Mouse (Mus musculus): Measurements from ENCODE around the gene Cux2. TPM values are rescaled to one million over a fixed set of nuclear protein-coding genes. Genes with fewer than 3 reads are reported as not detected.
A peak's percentile ranks its signal among the peaks of the same experiment; 100 is the strongest.

The Cux2 gene
- polyA plus RNA-seq, 2 experiments, result 3.0 to 6.1 TPM

DNA sequence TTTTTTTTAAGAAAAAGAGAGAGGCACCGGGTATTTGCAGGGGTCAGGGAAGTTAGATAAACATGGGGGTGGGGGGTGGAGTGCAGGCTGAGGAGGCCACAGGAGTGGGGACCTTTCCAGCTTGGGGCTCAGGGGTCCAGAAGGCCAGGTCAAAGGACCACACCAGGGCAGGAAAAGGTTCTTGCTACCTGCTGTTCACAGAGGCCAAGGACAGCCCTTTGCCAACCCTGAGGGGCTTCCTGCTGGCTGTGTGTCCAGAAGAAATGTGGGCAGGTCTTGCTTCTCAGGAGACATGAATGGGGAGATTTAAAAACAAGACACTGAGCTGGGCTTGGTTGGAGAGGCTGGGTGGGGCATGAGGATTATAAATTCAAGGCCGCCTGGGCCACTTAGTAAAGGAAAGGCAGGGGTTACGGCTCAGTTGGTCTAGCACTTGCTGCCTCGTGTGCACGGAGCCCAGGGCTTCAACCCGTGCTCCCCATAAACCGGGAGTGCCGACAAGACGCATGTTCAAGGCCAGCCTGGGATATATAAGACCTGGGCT is 160.0 kb downstream of the Cux2 start:
- H3K9me3 ChIP-seq (ENCODE audit: control insufficient read depth, low read length), result peaks cover 3% of the 10 kb centered on the region; the same call in 1 of the 2 replicates
- ATAC-seq (ENCODE audit: low FRiP score, low read depth) (no peak), DNase-seq (ENCODE audit: low spot score) (no peak)
- no peaks in the 10 kb centered on the region for H3K27me3 ChIP-seq (ENCODE audit: control insufficient read depth, insufficient read depth, low read length)
- H3K27ac ChIP-seq (replicated peaks; ENCODE audit: low read depth, low read length), result no peak overlapping the region
- H3K4me1 ChIP-seq (ENCODE audit: control insufficient read depth, insufficient read depth, low read length), result no peaks in the 10 kb centered on the region
- WGBS, result 26% methylated on average over 9 of the region's 9 CpGs
- H3K9ac ChIP-seq (ENCODE audit: low read depth, low read length, severe bottlenecking), result no peak overlapping the region
- no peak overlapping the region for H3K4me3 ChIP-seq (replicated peaks; ENCODE audit: low read length)
- TF ChIP-seq POLR2A (IDR thresholded peaks at IDR 0.05; ENCODE audit: borderline replicate concordance, extremely low read depth, insufficient read depth, insufficient read length), result no peak
- no peaks in the 10 kb centered on the region for H3K36me3 ChIP-seq (ENCODE audit: control insufficient read depth, insufficient read depth, low read length)
- no peak overlapping the region for H3K4me2 ChIP-seq (replicated peaks; ENCODE audit: low read depth, low read length, severe bottlenecking)

DNA sequence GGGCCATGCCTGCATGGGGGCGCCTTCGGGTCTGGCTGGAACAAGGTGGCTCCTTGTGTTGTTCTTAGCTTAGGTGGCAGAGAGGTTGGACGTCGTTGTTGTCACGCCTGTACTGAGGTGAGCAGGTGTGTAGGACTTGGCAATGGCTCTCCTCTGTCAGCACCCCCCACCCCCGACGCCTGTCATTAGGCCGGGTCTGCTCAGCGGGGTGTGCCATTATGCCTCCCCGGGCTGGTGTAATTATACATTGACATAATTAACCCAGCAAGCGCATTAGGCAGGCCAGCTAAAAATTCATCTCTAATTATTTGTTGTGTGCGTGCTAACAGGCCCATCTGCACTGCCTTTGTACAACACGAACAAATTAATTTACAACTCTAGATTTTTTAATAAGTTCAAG is 160.5 kb downstream of the Cux2 start:
- no peaks in the 10 kb centered on the region for H3K4me1 ChIP-seq (ENCODE audit: control insufficient read depth, insufficient read depth, low read length)
- DNase-seq (ENCODE audit: low spot score) (no peak), ATAC-seq (ENCODE audit: low FRiP score, low read depth) (no peak)
- no peaks in the 10 kb centered on the region for H3K36me3 ChIP-seq (ENCODE audit: control insufficient read depth, insufficient read depth, low read length)
- no peak overlapping the region for H3K9ac ChIP-seq (ENCODE audit: low read depth, low read length, severe bottlenecking)
- peaks cover 3% of the 10 kb centered on the region; the same call in 1 of the 2 replicates for H3K9me3 ChIP-seq (ENCODE audit: control insufficient read depth, low read length)
- 26% methylated on average over 13 of the region's 13 CpGs for WGBS
- TF ChIP-seq POLR2A (IDR thresholded peaks at IDR 0.05; ENCODE audit: borderline replicate concordance, extremely low read depth, insufficient read depth, insufficient read length), result no peak
- no peak overlapping the region for H3K4me3 ChIP-seq (replicated peaks; ENCODE audit: low read length)
- no peak overlapping the region for H3K4me2 ChIP-seq (replicated peaks; ENCODE audit: low read depth, low read length, severe bottlenecking)
- H3K27me3 ChIP-seq (ENCODE audit: control insufficient read depth, insufficient read depth, low read length), result no peaks in the 10 kb centered on the region
- H3K27ac ChIP-seq (replicated peaks; ENCODE audit: low read depth, low read length), result no peak overlapping the region

GRCm38 (mm10) chr5:121883356-121883755 is 166.5 kb downstream of the Cux2 start:
- H3K4me1 ChIP-seq (ENCODE audit: control insufficient read depth, insufficient read depth, low read length), result no peaks in the 10 kb centered on the region
- H3K27me3 ChIP-seq (ENCODE audit: control insufficient read depth, insufficient read depth, low read length), result no peaks in the 10 kb centered on the region
- no peak overlapping the region for H3K27ac ChIP-seq (replicated peaks; ENCODE audit: low read depth, low read length)
- no peak for TF ChIP-seq POLR2A (IDR thresholded peaks at IDR 0.05; ENCODE audit: borderline replicate concordance, extremely low read depth, insufficient read depth, insufficient read length)
- H3K9me3 ChIP-seq (ENCODE audit: control insufficient read depth, low read length), result peaks cover 3% of the 10 kb centered on the region; the same call in 1 of the 2 replicates
- no peak overlapping the region for H3K4me2 ChIP-seq (replicated peaks; ENCODE audit: low read depth, low read length, severe bottlenecking)
- no peak overlapping the region for H3K9ac ChIP-seq (ENCODE audit: low read depth, low read length, severe bottlenecking)
- H3K4me3 ChIP-seq (replicated peaks; ENCODE audit: low read length), result no peak overlapping the region
- DNase-seq (ENCODE audit: low spot score) (no peak), ATAC-seq (ENCODE audit: low FRiP score, low read depth) (no peak)
- no peaks in the 10 kb centered on the region for H3K36me3 ChIP-seq (ENCODE audit: control insufficient read depth, insufficient read depth, low read length)
- WGBS, result 65% methylated on average over 8 of the region's 8 CpGs

DNA sequence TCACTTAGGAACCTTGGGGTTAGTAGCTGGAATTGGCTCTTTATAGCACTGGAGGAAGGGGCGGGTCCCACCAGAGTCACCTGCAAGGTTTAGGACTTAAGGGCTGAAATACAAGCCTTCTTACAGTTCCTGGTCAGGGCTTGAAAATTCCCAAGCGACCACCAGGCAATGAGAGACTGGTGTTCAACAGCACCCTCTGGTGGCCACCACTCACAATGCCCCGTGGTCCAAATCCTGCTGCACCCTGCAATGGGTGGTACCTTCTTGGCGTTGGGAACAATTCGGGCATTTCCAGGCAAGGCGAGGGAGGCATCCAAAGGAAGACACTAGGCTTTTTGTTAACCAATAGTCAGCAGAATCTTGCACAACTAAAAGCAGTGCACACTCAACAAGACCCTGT is 170.7 kb downstream of the Cux2 start:
- 58% methylated on average over 6 of the region's 6 CpGs for WGBS
- no peak overlapping the region for H3K27ac ChIP-seq (replicated peaks; ENCODE audit: low read depth, low read length)
- H3K4me2 ChIP-seq (replicated peaks; ENCODE audit: low read depth, low read length, severe bottlenecking), result no peak overlapping the region
- ATAC-seq (ENCODE audit: low FRiP score, low read depth) (no peak), DNase-seq (ENCODE audit: low spot score) (no peak)
- no peak for TF ChIP-seq POLR2A (IDR thresholded peaks at IDR 0.05; ENCODE audit: borderline replicate concordance, extremely low read depth, insufficient read depth, insufficient read length)
- H3K4me3 ChIP-seq (replicated peaks; ENCODE audit: low read length), result no peak overlapping the region
- no peaks in the 10 kb centered on the region for H3K27me3 ChIP-seq (ENCODE audit: control insufficient read depth, insufficient read depth, low read length)
- no peak overlapping the region for H3K9ac ChIP-seq (ENCODE audit: low read depth, low read length, severe bottlenecking)
- H3K9me3 ChIP-seq (ENCODE audit: control insufficient read depth, low read length), result no peaks in the 10 kb centered on the region
- no peaks in the 10 kb centered on the region for H3K36me3 ChIP-seq (ENCODE audit: control insufficient read depth, insufficient read depth, low read length)
- no peaks in the 10 kb centered on the region for H3K4me1 ChIP-seq (ENCODE audit: control insufficient read depth, insufficient read depth, low read length)

GRCm38 (mm10) chr5:121878703-121879102 is 171.2 kb downstream of the Cux2 start:
- Histone ChIP-seq H3K4me3 (replicated peaks; ENCODE audit: low read length) (no peak overlapping the region), H3K27ac (replicated peaks; ENCODE audit: low read depth, low read length) (no peak overlapping the region), H3K36me3 (ENCODE audit: control insufficient read depth, insufficient read depth, low read length) (no peaks in the 10 kb centered on the region), H3K4me2 (replicated peaks; ENCODE audit: low read depth, low read length, severe bottlenecking) (no peak overlapping the region), H3K4me1 (ENCODE audit: control insufficient read depth, insufficient read depth, low read length) (no peaks in the 10 kb centered on the region), H3K27me3 (ENCODE audit: control insufficient read depth, insufficient read depth, low read length) (no peaks in the 10 kb centered on the region), H3K9me3 (ENCODE audit: control insufficient read depth, low read length) (no peaks in the 10 kb centered on the region), H3K9ac (ENCODE audit: low read depth, low read length, severe bottlenecking) (no peak overlapping the region)
- TF ChIP-seq POLR2A (IDR thresholded peaks at IDR 0.05; ENCODE audit: borderline replicate concordance, extremely low read depth, insufficient read depth, insufficient read length), result no peak
- peak; percentile 62 for DNase-seq (ENCODE audit: low spot score)
- WGBS, result 73% methylated on average over 17 of the region's 17 CpGs
- ATAC-seq (ENCODE audit: low FRiP score, low read depth), result no peak

DNA sequence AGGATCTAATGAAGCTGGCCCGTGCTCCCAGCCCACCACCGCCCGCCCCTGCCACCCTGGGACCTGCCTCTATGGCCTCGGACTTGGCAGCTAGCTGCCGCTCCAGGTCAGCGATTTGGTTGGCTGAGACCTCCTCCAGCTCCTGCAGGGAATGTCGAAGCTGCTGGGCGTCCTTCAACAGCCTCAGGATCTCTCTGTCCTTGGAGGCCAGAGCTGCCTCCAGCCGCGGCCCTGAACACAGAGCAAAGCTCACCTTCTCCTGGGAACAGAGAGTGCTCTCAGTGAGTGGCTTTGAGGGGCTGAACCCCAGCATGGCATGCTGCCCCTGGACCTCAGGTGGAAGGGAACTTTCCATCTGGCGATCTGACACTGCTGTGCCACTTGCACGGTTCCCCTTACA is 173.0 kb downstream of the Cux2 start:
- no peak for ATAC-seq (ENCODE audit: low FRiP score, low read depth)
- no peak overlapping the region for H3K4me3 ChIP-seq (replicated peaks; ENCODE audit: low read length)
- WGBS, result 84% methylated on average over 12 of the region's 12 CpGs

More for the DNA sequence above, 173.0 kb downstream of the Cux2 start:
- H3K4me2 ChIP-seq (replicated peaks; ENCODE audit: low read depth, low read length, severe bottlenecking), result no peak overlapping the region
- TF ChIP-seq POLR2A (IDR thresholded peaks at IDR 0.05; ENCODE audit: borderline replicate concordance, extremely low read depth, insufficient read depth, insufficient read length), result no peak
- H3K27me3 ChIP-seq (ENCODE audit: control insufficient read depth, insufficient read depth, low read length), result no peaks in the 10 kb centered on the region
- H3K36me3 ChIP-seq (ENCODE audit: control insufficient read depth, insufficient read depth, low read length), result no peaks in the 10 kb centered on the region
- H3K4me1 ChIP-seq (ENCODE audit: control insufficient read depth, insufficient read depth, low read length), result no peaks in the 10 kb centered on the region
- H3K9me3 ChIP-seq (ENCODE audit: control insufficient read depth, low read length), result no peaks in the 10 kb centered on the region
- H3K9ac ChIP-seq (ENCODE audit: low read depth, low read length, severe bottlenecking), result no peak overlapping the region
- no peak for DNase-seq (ENCODE audit: low spot score)
- no peak overlapping the region for H3K27ac ChIP-seq (replicated peaks; ENCODE audit: low read depth, low read length)
